Mouse (Mus musculus): ENCODE measurements around the gene Sfxn2. TPM values are rescaled to one million over a fixed set of nuclear protein-coding genes. Genes with fewer than 3 reads are reported as not detected.

Sfxn2 gene
- polyA plus RNA-seq (2016; fragmentation: Nextera tagmentation; extraction: Ambion mirVana): 14.6 and 15.0 TPM in 2 replicates

GRCm38 (mm10) chr19:46572951-46573937, at the start of gene Sfxn2, which contains the start of gene Arl3:
TSS of gene Sfxn2 (plus strand) at chr19:46573365.
TSS of gene Arl3 (minus strand) at chr19:46573198.
- under 1% methylated on average over 64 of the region's 67 CpGs for WGBS
- Histone ChIP-seq H3K4me2 (replicated peaks) (peak within 1 kb of the TSS; percentile 69), H3K9me3 (replicated peaks) (no peaks in the 10 kb centered on the region), H3K9ac (peak within 1 kb of the TSS; percentile 82), H3K27me3 (no peaks in the 10 kb centered on the region), H3K4me1 (peaks cover 15% of the 10 kb centered on the region), H3K36me3 (no peaks in the 10 kb centered on the region), H3K27ac (peak within 1 kb of the TSS; percentile 86), H3K4me3 (peak within 1 kb of the TSS; percentile 78)
- peak; percentile 97 for ATAC-seq (ENCODE audit: low FRiP score)

GRCm38 (mm10) chr19:46523480-46524151, 49.5 kb upstream of the Sfxn2 start:
- peak overlapping the region; percentile 18 for H3K4me3 ChIP-seq
- 4% methylated on average over 20 of the region's 20 CpGs for WGBS

GRCm38 (mm10) chr19:46524152-46524544, 49.0 kb upstream of the Sfxn2 start:
- 6% methylated on average over 6 of the region's 6 CpGs for WGBS
- Histone ChIP-seq H3K27me3 (no peaks in the 10 kb centered on the region), H3K4me2 (replicated peaks) (peak overlapping the region; percentile 48), H3K4me3 (peak overlapping the region; percentile 18), H3K9ac (peak overlapping the region; percentile 41), H3K9me3 (replicated peaks) (no peaks in the 10 kb centered on the region), H3K4me1 (peaks cover 69% of the 10 kb centered on the region), H3K36me3 (no peaks in the 10 kb centered on the region), H3K27ac (peak overlapping the region; percentile 86)
- no peak for ATAC-seq (ENCODE audit: low FRiP score)

More at GRCm38 (mm10) chr19:46523480-46524151, 49.5 kb upstream of the Sfxn2 start:
- H3K9me3 ChIP-seq (replicated peaks): no peaks in the 10 kb centered on the region
- peak overlapping the region; percentile 86 for H3K27ac ChIP-seq
- no peaks in the 10 kb centered on the region for H3K27me3 ChIP-seq
- H3K36me3 ChIP-seq: no peaks in the 10 kb centered on the region
- H3K9ac ChIP-seq: peak overlapping the region; percentile 41
- H3K4me1 ChIP-seq: peaks cover 69% of the 10 kb centered on the region
- peak; percentile 91 for ATAC-seq (ENCODE audit: low FRiP score)
- H3K4me2 ChIP-seq (replicated peaks): peak overlapping the region; percentile 48

GRCm38 (mm10) chr19:46524601-46525321, 48.4 kb upstream of the Sfxn2 start:
- no peaks in the 10 kb centered on the region for H3K9me3 ChIP-seq (replicated peaks)
- H3K4me1 ChIP-seq: peaks cover 72% of the 10 kb centered on the region
- H3K4me2 ChIP-seq (replicated peaks): peak overlapping the region; percentile 48
- peak overlapping the region; percentile 41; the same call in 1 of the 2 replicates for H3K9ac ChIP-seq
- peak overlapping the region; percentile 86 for H3K27ac ChIP-seq
- H3K4me3 ChIP-seq: no peak overlapping the region; the same call in 1 of the 2 replicates
- H3K27me3 ChIP-seq: no peaks in the 10 kb centered on the region
- no peaks in the 10 kb centered on the region for H3K36me3 ChIP-seq
- 20% methylated on average over 14 of the region's 14 CpGs for whole genome bisulfite sequencing
- ATAC-seq (ENCODE audit: low FRiP score): no peak

- WGBS: 45% methylated on average over 10 of the region's 10 CpGs
- Histone ChIP-seq H3K4me3 (no peak overlapping the region), H3K9ac (0 out of 2 replicates have a peak overlapping the region, but pooled peaks have one; percentile 13), H3K36me3 (no peaks in the 10 kb centered on the region), H3K9me3 (replicated peaks) (no peaks in the 10 kb centered on the region), H3K27me3 (no peaks in the 10 kb centered on the region), H3K4me1 (peaks cover 84% of the 10 kb centered on the region), H3K4me2 (replicated peaks) (no peak overlapping the region), H3K27ac (peak overlapping the region; percentile 46; the same call in 1 of the 2 replicates)
- no peak for ATAC-seq (ENCODE audit: low FRiP score)
These were observed 47.2 kb upstream of the Sfxn2 start for GRCm38 (mm10) chr19:46525691-46526631.

- H3K9me3 ChIP-seq (replicated peaks): no peaks in the 10 kb centered on the region
- H3K4me2 ChIP-seq (replicated peaks): peak overlapping the region; percentile 56
- H3K4me1 ChIP-seq: peaks cover 96% of the 10 kb centered on the region
- WGBS: 8% methylated on average over 17 of the region's 17 CpGs
- no peaks in the 10 kb centered on the region for H3K36me3 ChIP-seq
- ATAC-seq (ENCODE audit: low FRiP score): no peak
- H3K4me3 ChIP-seq: peak overlapping the region; percentile 17
- H3K27me3 ChIP-seq: no peaks in the 10 kb centered on the region
- peak overlapping the region; percentile 93 for H3K27ac ChIP-seq
- peak overlapping the region; percentile 50 for H3K9ac ChIP-seq
These were observed 45.3 kb upstream of the Sfxn2 start for GRCm38 (mm10) chr19:46527632-46528528.

- peak overlapping the region; percentile 50 for H3K9ac ChIP-seq
- 1% methylated on average over 20 of the region's 20 CpGs for WGBS
- peak overlapping the region; percentile 17 for H3K4me3 ChIP-seq
- peak overlapping the region; percentile 56 for H3K4me2 ChIP-seq (replicated peaks)
- ATAC-seq (ENCODE audit: low FRiP score): peak; percentile 72
- no peaks in the 10 kb centered on the region for H3K9me3 ChIP-seq (replicated peaks)
- H3K4me1 ChIP-seq: peaks cover 95% of the 10 kb centered on the region
- peak overlapping the region; percentile 93 for H3K27ac ChIP-seq
- no peaks in the 10 kb centered on the region for H3K36me3 ChIP-seq
- H3K27me3 ChIP-seq: no peaks in the 10 kb centered on the region
These were observed 44.5 kb upstream of the Sfxn2 start for GRCm38 (mm10) chr19:46528529-46529213.

GRCm38 (mm10) chr19:46529601-46530448, 43.3 kb upstream of the Sfxn2 start:
- no peak for ATAC-seq (ENCODE audit: low FRiP score)
- 5% methylated on average over 13 of the region's 13 CpGs for WGBS
- Histone ChIP-seq H3K27ac (peak overlapping the region; percentile 93), H3K27me3 (no peaks in the 10 kb centered on the region), H3K4me1 (peaks cover 90% of the 10 kb centered on the region), H3K4me3 (no peak overlapping the region; the same call in 1 of the 2 replicates), H3K9ac (peak overlapping the region; percentile 50), H3K9me3 (replicated peaks) (no peaks in the 10 kb centered on the region), H3K36me3 (no peaks in the 10 kb centered on the region), H3K4me2 (replicated peaks) (peak overlapping the region; percentile 56)

GRCm38 (mm10) chr19:46530449-46530990, 42.6 kb upstream of the Sfxn2 start:
- peak overlapping the region; percentile 38 for H3K9ac ChIP-seq
- peak overlapping the region; percentile 56 for H3K4me2 ChIP-seq (replicated peaks)
- H3K4me1 ChIP-seq: peaks cover 90% of the 10 kb centered on the region
- H3K4me3 ChIP-seq: no peak overlapping the region
- H3K27me3 ChIP-seq: no peaks in the 10 kb centered on the region
- peak overlapping the region; percentile 93 for H3K27ac ChIP-seq
- WGBS: 6% methylated on average over 8 of the region's 8 CpGs
- no peaks in the 10 kb centered on the region for H3K9me3 ChIP-seq (replicated peaks)
- H3K36me3 ChIP-seq: no peaks in the 10 kb centered on the region
- ATAC-seq (ENCODE audit: low FRiP score): no peak
